Mouse (Mus musculus) olfactory bulb, adult 2 months (tissue): ENCODE results near the gene Bnc1.

Experiments
- CTCF ChIP-seq: fragments of 200-500 bp; IDR thresholded peaks from 2 replicates; pipeline ENCODE4 v1.5.1; 2012; ENCODE audit warnings: low read depth, mild to moderate bottlenecking, low read length, moderate library complexity; ENCODE audit not compliant: insufficient read depth
- POLR2A ChIP-seq: fragments of 200-500 bp; IDR thresholded peaks from 2 replicates; pipeline ENCODE4 v1.6.1; 2012; ENCODE audit warnings: mild to moderate bottlenecking, low read depth, low read length, moderate library complexity; ENCODE audit not compliant: insufficient read depth

- TF ChIP-seq CTCF (no peak), POLR2A (no peak)
These were observed 7.3 kb upstream of the Bnc1 start for GRCm38 (mm10) chr7:81999372-81999771.
